Mouse (Mus musculus): ENCODE measurements at regions not wholly inside any gene's neighbourhood (a gene's known extent, or its start where the extent isn't known, plus 50 kb on each side); places are given as distances from the start of the nearest gene placed in this dataset. TPM values are rescaled to one million over a fixed set of nuclear protein-coding genes. Genes with fewer than 3 reads are reported as not detected.

- Histone ChIP-seq H3K4me1 (ENCODE audit: control insufficient read depth, insufficient read depth, low read length) (no peaks in the 10 kb centered on the region), H3K36me3 (replicated peaks; ENCODE audit: control insufficient read depth, insufficient read depth, low read depth, low read length) (no peaks in the 10 kb centered on the region), H3K9me3 (replicated peaks; ENCODE audit: control insufficient read depth, low read length) (no peaks in the 10 kb centered on the region), H3K4me3 (ENCODE audit: low read depth, low read length) (no peak overlapping the region), H3K9ac (replicated peaks; ENCODE audit: low read length) (no peak overlapping the region), H3K27ac (replicated peaks; ENCODE audit: low read depth, low read length) (no peak overlapping the region), H3K4me2 (ENCODE audit: low read depth, low read length) (no peak overlapping the region), H3K27me3 (ENCODE audit: control insufficient read depth, insufficient read depth, low read length) (no peaks in the 10 kb centered on the region)
- ATAC-seq (replicated peaks; ENCODE audit: insufficient number of reproducible peaks, low FRiP score, low TSS enrichment, low read depth) (no peak), DNase-seq (ENCODE audit: low spot score) (no peak)
- WGBS: 84% methylated on average over 4 of the region's 4 CpGs
Observed at GRCm38 (mm10) chr11:32884744-32885143, 60.3 kb upstream of the Smim23 start.

- ATAC-seq (replicated peaks; ENCODE audit: insufficient number of reproducible peaks, low FRiP score, low TSS enrichment, low read depth): 0 out of 2 replicates have a peak, but pooled peaks have one; percentile 70
- Histone ChIP-seq H3K4me3 (ENCODE audit: low read depth, low read length) (no peak overlapping the region), H3K9ac (replicated peaks; ENCODE audit: low read length) (no peak overlapping the region), H3K27ac (replicated peaks; ENCODE audit: low read depth, low read length) (no peak overlapping the region), H3K4me1 (ENCODE audit: control insufficient read depth, insufficient read depth, low read length) (no peaks in the 10 kb centered on the region), H3K9me3 (replicated peaks; ENCODE audit: control insufficient read depth, low read length) (no peaks in the 10 kb centered on the region), H3K27me3 (ENCODE audit: control insufficient read depth, insufficient read depth, low read length) (no peaks in the 10 kb centered on the region), H3K36me3 (replicated peaks; ENCODE audit: control insufficient read depth, insufficient read depth, low read depth, low read length) (no peaks in the 10 kb centered on the region), H3K4me2 (ENCODE audit: low read depth, low read length) (no peak overlapping the region)
- 28% methylated on average over 6 of the region's 10 CpGs for WGBS
- peak; percentile 48 for DNase-seq (ENCODE audit: low spot score)
Observed at GRCm38 (mm10) chr11:32883062-32883852, 58.9 kb upstream of the Smim23 start.

- ATAC-seq (replicated peaks; ENCODE audit: insufficient number of reproducible peaks, low FRiP score, low TSS enrichment, low read depth): no peak
- no peak for DNase-seq (ENCODE audit: low spot score)
- 95% methylated on average over 3 of the region's 3 CpGs for WGBS
- Histone ChIP-seq H3K36me3 (replicated peaks; ENCODE audit: control insufficient read depth, insufficient read depth, low read depth, low read length) (no peaks in the 10 kb centered on the region), H3K27me3 (ENCODE audit: control insufficient read depth, insufficient read depth, low read length) (no peaks in the 10 kb centered on the region), H3K9ac (replicated peaks; ENCODE audit: low read length) (no peak overlapping the region), H3K4me2 (ENCODE audit: low read depth, low read length) (no peak overlapping the region), H3K4me1 (ENCODE audit: control insufficient read depth, insufficient read depth, low read length) (no peaks in the 10 kb centered on the region), H3K9me3 (replicated peaks; ENCODE audit: control insufficient read depth, low read length) (no peaks in the 10 kb centered on the region), H3K27ac (replicated peaks; ENCODE audit: low read depth, low read length) (no peak overlapping the region), H3K4me3 (ENCODE audit: low read depth, low read length) (no peak overlapping the region)
Observed at GRCm38 (mm10) chr11:32878967-32879366, 54.6 kb upstream of the Smim23 start.

Small RNA genes in the stretch of these regions (microRNA-seq; reads per million reads assigned to microRNA genes)
- gene Gm26052 (ENCODE audit: borderline number of aligned reads): not detected

Data from embryonic facial prominence, embryonic 11.5 days (tissue).